Mouse (Mus musculus) heart, embryonic 10.5 days (tissue): Measurements from ENCODE around the gene Dohh. TPM values are rescaled to one million over a fixed set of nuclear protein-coding genes. Genes with fewer than 3 reads are reported as not detected.

Experiments
- DNase-seq: peaks from one replicate; pipeline ENCODE4 v3.0.0-alpha.2; 2017; ENCODE audit warnings: low spot score
- H3K27ac ChIP-seq: fragments of 300-500 bp; sonication (generic); 2 replicates; pipeline ENCODE4 v1.5.1; 2016; ENCODE audit warnings: mild to moderate bottlenecking
- H3K27me3 ChIP-seq: fragments of 300-500 bp; sonication (generic); 2 replicates; pipeline ENCODE4 v1.6.1; 2016; ENCODE audit warnings: mild to moderate bottlenecking; ENCODE audit not compliant: poor library complexity, insufficient read depth, severe bottlenecking
- H3K36me3 ChIP-seq: fragments of 300-500 bp; sonication (generic); 2 replicates; pipeline ENCODE4 v1.6.1; 2016; ENCODE audit warnings: mild to moderate bottlenecking, moderate library complexity
- H3K4me1 ChIP-seq: fragments of 300-500 bp; sonication (generic); 2 replicates; pipeline ENCODE4 v1.6.1; 2016; ENCODE audit warnings: mild to moderate bottlenecking
- H3K4me3 ChIP-seq: fragments of 300-500 bp; sonication (generic); 2 replicates; pipeline ENCODE4 v1.5.1; 2016; ENCODE audit warnings: mild to moderate bottlenecking, moderate library complexity
- H3K9me3 ChIP-seq: fragments of 300-500 bp; sonication (generic); 2 replicates; pipeline ENCODE4 v1.6.1; 2016; ENCODE audit warnings: mild to moderate bottlenecking, moderate library complexity
- WGBS: fragments of 180-500 bp; shearing (Covaris S2); methylation state at CpG from one replicate; pipeline ENCODE4 v1.1.7; 2016; 5-methylcytosine and 5-hydroxymethylcytosine counted together
- polyA plus RNA-seq: library from polyadenylated mRNA; unstranded; fragments of >200 nt; fragmentation: Nextera tagmentation; extraction: Ambion mirVana; gene quantifications from 2 replicates; pipeline ENCODE4 v1.2.1, GENCODE M21; 2016

The Dohh gene
- polyA plus RNA-seq, 1 experiment from 2014 or later: 105 TPM

DNA sequence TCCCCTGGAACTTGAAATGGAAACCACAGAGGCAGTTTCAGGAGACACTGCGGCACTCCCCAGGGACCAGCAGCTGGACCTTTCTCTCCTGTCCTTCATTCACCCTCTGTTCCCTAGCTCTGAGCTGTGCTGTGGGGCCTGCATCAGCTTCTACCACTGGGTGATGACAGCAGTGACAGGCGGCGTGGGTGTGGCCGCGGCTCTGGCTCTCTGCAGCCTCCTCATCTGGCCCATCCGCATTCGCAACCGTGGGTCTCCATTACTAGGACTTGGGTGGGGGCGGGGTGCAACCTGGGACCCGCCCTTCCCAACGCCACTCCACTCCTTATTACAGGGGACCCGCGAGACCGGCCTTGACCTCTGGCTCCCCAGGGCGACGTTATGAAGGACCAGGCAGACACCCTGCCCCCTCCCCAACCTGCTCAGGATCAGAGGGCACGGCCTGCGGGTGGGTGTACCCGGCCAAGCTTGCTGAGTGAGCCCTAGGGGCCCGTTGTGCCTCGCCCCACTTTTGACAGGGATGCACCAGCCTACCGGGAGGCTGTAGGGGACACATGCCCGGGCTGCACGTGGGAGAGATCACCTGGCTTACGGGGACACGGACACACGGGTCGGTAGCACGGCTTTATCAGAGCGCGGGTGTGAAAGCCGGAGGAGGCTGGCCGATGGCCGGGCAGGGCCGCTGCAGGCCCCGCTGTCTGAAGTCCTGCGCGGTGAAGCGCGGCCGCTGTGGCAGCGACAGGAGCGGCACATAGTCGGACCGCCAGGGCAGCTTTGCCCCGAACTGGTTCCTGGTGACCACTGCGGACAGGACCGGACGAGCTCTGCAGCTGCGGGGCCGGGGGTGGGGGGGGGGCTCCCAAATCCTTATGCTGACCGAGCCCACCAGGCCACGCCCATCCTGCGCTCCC lies 20.5 kb upstream of the Dohh start:
- Histone ChIP-seq H3K4me3 (peak overlapping the region; percentile 64), H3K27ac (peak overlapping the region; percentile 90), H3K27me3 (peaks cover 35% of the 10 kb centered on the region), H3K36me3 (peaks cover 40% of the 10 kb centered on the region), H3K4me1 (peaks cover 93% of the 10 kb centered on the region), H3K9me3 (no peaks in the 10 kb centered on the region)
- DNase-seq: peak; percentile 94
- 5% methylated on average over 54 of the region's 54 CpGs for WGBS

DNA sequence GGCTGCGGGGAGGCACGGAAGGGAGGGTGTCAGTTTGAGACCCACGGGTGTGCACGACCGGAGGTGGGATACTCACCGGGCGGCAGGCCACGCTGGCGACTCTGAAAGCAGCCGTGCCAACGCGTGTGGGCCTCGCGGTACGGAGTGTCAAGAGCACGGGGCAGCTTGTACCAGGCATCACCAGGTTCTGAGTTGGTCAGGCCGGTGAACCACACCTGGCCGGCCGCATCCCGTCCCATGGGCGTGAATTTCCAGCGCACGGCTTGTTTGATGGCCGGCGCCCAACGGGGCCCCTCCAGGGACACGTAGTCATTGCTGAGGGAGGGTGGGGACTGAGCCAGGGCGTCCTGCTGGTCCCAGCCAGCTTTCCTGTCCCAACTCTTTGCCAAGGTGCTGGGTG lies 19.6 kb upstream of the Dohh start:
- H3K27me3 ChIP-seq: peaks cover 35% of the 10 kb centered on the region
- WGBS: 14% methylated on average over 28 of the region's 28 CpGs
- no peaks in the 10 kb centered on the region for H3K9me3 ChIP-seq
- peaks cover 88% of the 10 kb centered on the region for H3K4me1 ChIP-seq
- peak overlapping the region; percentile 64 for H3K4me3 ChIP-seq
- H3K27ac ChIP-seq: peak overlapping the region; percentile 78
- no peak for DNase-seq
- peaks cover 50% of the 10 kb centered on the region for H3K36me3 ChIP-seq

DNA sequence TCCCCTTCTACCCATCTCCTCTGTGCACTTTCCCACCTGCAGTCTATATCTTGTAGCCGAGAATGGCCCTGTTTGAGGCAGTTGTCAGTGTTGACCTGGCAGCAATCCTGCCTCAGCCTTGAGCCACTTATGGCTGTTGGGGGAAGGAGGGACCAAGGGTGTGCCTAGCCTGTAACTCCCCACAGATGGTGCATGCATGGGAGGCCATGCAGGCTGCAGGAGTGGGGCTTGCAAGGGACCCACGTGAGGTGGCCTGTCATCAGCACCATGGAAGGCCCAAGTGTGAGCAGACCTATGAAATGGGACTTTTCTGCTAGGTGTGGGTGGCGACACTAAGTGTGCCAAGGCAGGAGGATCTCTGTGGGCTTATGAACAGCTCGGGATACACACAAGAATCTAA lies 19.2 kb upstream of the Dohh start:
- peaks cover 84% of the 10 kb centered on the region for H3K4me1 ChIP-seq
- H3K36me3 ChIP-seq: peaks cover 54% of the 10 kb centered on the region
- H3K27me3 ChIP-seq: peaks cover 35% of the 10 kb centered on the region
- no peaks in the 10 kb centered on the region for H3K9me3 ChIP-seq
- peak overlapping the region; percentile 64 for H3K4me3 ChIP-seq
- no peak for DNase-seq
- H3K27ac ChIP-seq: peak overlapping the region; percentile 78
- WGBS: 36% methylated on average over 4 of the region's 4 CpGs

DNA sequence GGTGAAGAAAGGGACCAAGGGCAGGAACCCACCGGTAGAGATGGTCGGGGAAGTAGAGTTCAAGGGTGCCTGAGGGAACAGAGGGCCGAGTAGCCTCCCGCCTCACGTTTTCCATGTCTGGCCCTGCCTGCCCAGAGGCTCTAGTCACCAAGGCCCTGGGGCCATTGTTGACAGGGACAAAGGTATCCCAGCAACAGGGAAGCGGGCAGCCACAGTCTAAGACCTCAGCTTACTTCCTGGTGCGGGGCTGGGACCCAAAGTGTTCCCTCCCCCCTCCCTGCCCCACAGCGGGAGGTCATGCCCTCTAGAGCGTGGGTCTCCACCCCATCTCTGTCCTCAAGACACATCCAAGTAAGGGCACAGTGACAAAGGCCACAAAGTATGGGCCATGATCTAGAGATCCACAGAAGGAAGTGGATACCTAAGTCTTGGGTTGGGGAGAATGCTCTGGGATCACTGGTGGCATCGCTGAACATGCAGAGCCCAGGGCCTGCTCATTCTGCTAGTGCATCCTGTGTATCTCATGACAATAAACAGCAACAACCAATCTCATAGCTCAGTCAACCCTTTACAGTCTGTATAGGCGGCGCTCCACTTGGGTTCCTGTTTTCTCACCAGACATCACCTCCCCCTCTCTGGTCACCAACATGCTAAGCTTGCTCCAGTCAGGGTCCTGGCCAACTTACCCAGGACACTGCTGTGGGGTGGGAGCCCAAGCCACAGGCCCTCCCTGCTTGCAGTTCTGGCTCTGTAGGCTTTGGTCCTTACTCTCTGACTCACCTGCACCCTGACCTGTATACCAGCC lies 18.4 kb upstream of the Dohh start, which contains the start of gene 4930404N11Rik:
TSS of gene 4930404N11Rik (minus strand) at position 145 of the 805 bp plus-strand sequence.
- H3K4me3 ChIP-seq: peak within 1 kb of the TSS; percentile 64
- peaks cover 76% of the 10 kb centered on the region for H3K4me1 ChIP-seq
- peaks cover 62% of the 10 kb centered on the region for H3K36me3 ChIP-seq
- H3K27me3 ChIP-seq: peaks cover 35% of the 10 kb centered on the region
- H3K27ac ChIP-seq: peak within 1 kb of the TSS; percentile 78
- WGBS: 31% methylated on average over 12 of the region's 12 CpGs
- DNase-seq: no peak
- no peaks in the 10 kb centered on the region for H3K9me3 ChIP-seq

DNA sequence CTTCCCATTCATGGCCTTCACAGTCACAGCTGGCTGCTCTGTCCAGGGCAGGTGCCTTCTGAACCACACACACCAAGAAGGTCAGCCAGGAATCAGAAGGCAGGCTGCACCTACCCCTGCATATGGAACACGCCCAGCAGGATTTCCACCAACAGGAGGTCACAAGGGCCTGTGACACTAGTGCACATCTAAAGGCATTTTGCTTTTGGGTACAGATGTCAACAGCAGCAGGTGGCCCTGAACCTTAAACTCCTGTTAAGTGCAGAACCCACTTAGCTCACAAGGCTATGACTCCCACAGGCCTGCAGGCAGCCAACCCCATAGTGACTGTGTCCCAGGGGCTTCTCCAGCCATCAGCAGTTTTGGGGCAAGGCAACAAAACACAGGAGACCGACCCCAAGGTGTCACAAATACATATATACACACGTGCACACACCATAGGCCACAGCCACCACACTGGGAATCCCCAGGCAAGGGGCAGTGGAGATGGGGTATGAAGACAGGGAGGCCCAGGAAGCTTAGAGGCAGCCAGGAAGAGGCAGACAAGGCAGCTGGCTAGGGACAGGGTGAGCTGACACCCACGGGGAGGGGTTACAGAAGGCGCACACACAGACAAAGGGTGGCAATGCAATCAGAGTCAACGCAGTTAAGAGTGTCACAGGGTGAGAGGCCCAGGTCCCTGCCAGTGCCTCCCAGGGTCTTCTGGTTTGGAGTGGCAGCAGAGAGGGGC lies 17.6 kb upstream of the Dohh start:
- H3K27ac ChIP-seq: 0 out of 2 replicates have a peak overlapping the region, but pooled peaks have one; percentile 62
- WGBS: 80% methylated on average over 6 of the region's 6 CpGs
- H3K4me3 ChIP-seq: no peak overlapping the region
- H3K9me3 ChIP-seq: no peaks in the 10 kb centered on the region
- H3K27me3 ChIP-seq: peaks cover 35% of the 10 kb centered on the region
- DNase-seq: no peak
- peaks cover 68% of the 10 kb centered on the region for H3K4me1 ChIP-seq
- peaks cover 69% of the 10 kb centered on the region for H3K36me3 ChIP-seq

DNA sequence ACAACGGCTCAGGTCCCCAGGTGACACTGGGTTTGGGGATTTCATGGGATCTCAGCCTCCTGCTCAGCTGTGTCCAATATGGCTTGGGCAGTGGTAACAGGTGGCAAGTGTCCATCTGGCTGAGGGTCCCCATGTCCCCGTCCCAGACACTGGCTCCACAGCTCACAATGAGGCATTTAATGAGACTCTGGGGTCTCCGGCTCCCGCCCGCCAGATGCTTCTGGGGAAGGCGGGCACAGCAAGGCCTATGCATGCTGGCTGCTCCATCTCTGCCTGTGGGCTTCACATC lies 17.1 kb upstream of the Dohh start:
- 96% methylated on average over 6 of the region's 6 CpGs for WGBS
- no peak for DNase-seq
- H3K4me3 ChIP-seq: no peak overlapping the region
- peaks cover 63% of the 10 kb centered on the region for H3K4me1 ChIP-seq
- peaks cover 69% of the 10 kb centered on the region for H3K36me3 ChIP-seq
- H3K27ac ChIP-seq: no peak overlapping the region
- peaks cover 31% of the 10 kb centered on the region for H3K27me3 ChIP-seq
- no peaks in the 10 kb centered on the region for H3K9me3 ChIP-seq

DNA sequence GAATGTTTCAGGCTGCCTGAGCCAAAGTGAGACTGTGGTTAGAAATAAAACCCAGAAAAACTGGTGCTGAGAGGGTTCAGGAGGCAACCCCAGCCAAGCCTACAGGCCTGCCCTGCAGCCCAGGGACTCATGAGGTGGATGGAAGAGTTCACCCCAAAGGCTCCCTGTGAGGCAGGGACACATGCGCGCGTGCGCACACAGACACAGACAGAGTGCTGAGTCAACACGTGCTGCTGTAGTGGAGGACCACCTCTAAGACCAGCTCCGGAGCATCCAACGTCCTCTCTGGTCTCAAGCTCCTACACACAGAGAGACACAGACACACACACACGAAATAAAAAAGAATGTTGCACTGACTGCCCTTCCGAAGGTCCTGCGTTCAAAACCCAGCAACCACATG lies 8.9 kb upstream of the Dohh start:
- Histone ChIP-seq H3K4me3 (no peak overlapping the region), H3K9me3 (no peaks in the 10 kb centered on the region), H3K27me3 (no peaks in the 10 kb centered on the region), H3K4me1 (peaks cover 35% of the 10 kb centered on the region), H3K36me3 (peaks cover 55% of the 10 kb centered on the region), H3K27ac (no peak overlapping the region)
- DNase-seq: no peak
- WGBS: 95% methylated on average over 10 of the region's 10 CpGs

DNA sequence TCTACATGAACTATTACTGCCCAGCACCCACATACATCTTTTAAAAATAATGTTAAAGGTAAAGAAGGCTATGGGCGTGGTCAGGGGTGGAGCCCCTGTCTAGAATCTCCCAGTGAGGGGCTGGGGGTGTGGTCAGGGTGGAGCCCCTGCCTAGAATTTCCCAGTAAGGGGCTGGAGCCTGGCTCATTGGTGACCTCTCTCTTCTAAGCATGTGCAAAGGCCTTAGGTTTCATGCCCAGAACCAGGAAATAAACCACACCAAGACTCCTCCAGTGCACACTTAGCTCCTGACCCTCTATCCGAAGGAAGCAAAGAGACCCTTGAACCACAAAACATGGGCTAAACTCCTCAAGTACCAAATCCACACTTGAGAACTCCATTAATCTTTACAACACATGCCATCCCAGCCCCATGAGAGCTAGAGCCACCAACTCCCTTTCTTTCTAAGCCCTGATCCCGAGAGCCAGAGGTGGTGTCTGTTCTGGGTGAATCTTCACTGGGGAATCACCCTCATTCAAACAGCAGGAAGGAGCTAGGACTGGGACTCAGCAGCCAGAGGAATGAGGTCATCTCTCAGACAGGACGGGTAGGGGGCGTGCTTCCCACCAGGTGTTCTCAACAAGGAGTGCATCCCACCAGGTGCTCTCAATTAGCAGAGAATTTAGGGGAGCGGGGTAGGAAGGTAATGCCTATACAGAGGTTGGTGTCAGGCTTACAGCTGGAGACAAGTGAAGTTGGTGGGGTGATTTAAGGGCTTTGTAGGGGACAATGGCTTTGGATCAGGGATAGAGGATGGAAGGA lies 7.5 kb upstream of the Dohh start:
- peak overlapping the region; percentile 94 for H3K4me3 ChIP-seq
- H3K4me1 ChIP-seq: peaks cover 40% of the 10 kb centered on the region
- no peak for DNase-seq
- H3K9me3 ChIP-seq: no peaks in the 10 kb centered on the region
- no peaks in the 10 kb centered on the region for H3K27me3 ChIP-seq
- peak overlapping the region; percentile 98 for H3K27ac ChIP-seq
- WGBS: 35% methylated on average over 6 of the region's 6 CpGs
- H3K36me3 ChIP-seq: peaks cover 40% of the 10 kb centered on the region

DNA sequence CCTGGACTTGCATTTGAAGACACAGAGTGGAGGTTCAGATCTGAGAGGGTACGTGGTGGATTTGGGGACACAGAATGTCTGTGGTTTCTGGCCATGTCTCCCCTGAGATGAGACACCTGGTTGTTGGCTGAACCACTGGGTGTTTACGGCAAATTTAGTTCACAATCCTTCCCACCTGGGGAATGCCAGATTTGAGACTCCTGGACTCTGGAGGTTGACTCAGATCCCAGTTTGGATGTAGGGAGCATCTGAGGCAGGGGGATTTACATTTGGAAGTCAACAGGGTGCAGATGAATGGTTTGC lies 6.9 kb upstream of the Dohh start:
- H3K4me1 ChIP-seq: peaks cover 44% of the 10 kb centered on the region
- no peak for DNase-seq
- peaks cover 35% of the 10 kb centered on the region for H3K36me3 ChIP-seq
- WGBS: 57% methylated on average over 2 of the region's 2 CpGs
- H3K27ac ChIP-seq: peak overlapping the region; percentile 98
- peak overlapping the region; percentile 94 for H3K4me3 ChIP-seq
- H3K9me3 ChIP-seq: no peaks in the 10 kb centered on the region
- H3K27me3 ChIP-seq: no peaks in the 10 kb centered on the region

DNA sequence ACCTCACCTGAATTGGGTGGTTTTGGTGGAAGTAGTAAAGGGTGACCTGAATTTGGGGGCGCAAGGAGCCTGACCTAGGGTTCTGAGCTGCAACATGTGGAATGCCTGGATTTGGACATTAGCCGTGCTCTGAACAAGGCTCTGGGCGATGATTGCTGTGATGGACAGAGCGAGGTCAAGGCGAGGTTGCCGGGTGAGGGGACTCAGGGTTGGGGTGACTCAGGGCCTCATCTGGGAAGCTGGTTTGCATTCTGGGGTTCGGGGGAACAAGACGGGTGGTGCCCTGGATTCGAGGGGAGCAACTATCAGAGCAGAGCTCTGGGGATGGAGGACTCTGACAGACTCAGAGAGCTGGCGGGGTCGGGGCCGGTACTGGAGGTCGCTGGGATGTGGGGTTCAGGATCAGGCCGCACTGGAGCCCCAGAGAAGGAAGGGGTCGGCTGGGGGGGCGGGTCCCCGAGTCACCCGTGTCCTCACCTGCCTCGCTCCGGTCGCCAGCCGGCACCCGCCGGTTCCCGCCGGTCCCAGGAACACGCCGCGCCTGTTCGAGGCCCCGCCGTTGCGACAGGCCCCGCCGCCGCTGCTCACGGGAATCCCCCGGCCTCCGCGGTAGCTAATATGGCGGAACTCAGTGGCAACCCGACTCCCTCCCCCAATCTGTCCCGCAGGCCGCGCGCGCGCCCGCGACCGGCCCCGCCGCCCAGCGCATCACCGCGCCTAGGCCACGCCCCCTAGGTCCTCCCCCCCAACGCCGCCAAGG lies 6.3 kb upstream of the Dohh start, which contains the start of gene Fzr1:
TSS of gene Fzr1 (minus strand) at position 724 of the 760 bp plus-strand sequence.
- no peak for DNase-seq
- H3K9me3 ChIP-seq: no peaks in the 10 kb centered on the region
- H3K36me3 ChIP-seq: peaks cover 29% of the 10 kb centered on the region
- peaks cover 40% of the 10 kb centered on the region for H3K4me1 ChIP-seq
- 1% methylated on average over 59 of the region's 59 CpGs for WGBS
- peak within 1 kb of the TSS; percentile 98 for H3K27ac ChIP-seq
- H3K4me3 ChIP-seq: peak within 1 kb of the TSS; percentile 94
- no peaks in the 10 kb centered on the region for H3K27me3 ChIP-seq

DNA sequence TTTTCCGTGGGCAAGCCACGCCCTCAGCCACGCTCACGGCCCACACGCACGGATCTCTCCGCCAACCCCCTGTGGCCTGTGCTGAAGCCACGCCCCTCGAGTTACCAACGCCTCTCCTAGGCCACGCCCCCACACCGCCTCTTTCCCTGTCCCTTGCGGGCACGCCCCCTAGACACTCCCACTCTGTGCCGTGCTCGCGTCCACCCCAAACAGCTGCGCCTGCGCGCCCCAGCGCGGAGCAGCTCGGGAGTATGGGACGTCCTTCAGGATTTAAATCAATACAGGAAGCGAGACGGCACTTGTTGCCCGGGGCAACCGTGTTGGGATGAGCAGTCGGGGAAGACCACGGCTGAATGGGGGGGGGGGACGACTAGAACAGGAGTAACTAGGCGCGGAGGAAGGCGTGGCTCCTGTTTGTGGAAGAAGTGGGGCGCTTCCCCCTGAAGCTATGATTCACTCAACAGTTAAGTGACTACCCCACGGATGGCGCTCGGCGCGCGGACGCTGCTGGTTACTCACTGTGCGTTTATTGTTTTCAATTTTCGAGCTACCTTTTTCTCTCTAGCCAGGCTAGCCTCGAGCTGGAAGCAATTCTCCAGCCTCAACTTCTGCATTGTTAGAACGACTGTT lies 5.6 kb upstream of the Dohh start:
- Histone ChIP-seq H3K4me3 (peak overlapping the region; percentile 94), H3K36me3 (peaks cover 22% of the 10 kb centered on the region), H3K9me3 (no peaks in the 10 kb centered on the region), H3K27me3 (no peaks in the 10 kb centered on the region), H3K27ac (peak overlapping the region; percentile 98), H3K4me1 (peaks cover 34% of the 10 kb centered on the region)
- DNase-seq: peak; percentile 100
- under 1% methylated on average over 46 of the region's 46 CpGs for WGBS
